Mouse (Mus musculus): ENCODE results near the gene Smad6. TPM values are rescaled to one million over a fixed set of nuclear protein-coding genes. Genes with fewer than 3 reads are reported as not detected.

Smad6 gene
- 1 to 10 TPM; 2.2 to 5.7 TPM for total RNA-seq (2021)
- long read RNA-seq, experiment 1, transcript Smad6-201 (4 exons, 2,971 nt): major isoform, 11 of 13 reads
- long read RNA-seq, experiment 1, partial matches to known transcripts: 0 of 13 reads
- long read RNA-seq, experiment 1, other reads (novel, unspliced or antisense): 2 of 13 reads
- long read RNA-seq, experiment 2, transcript Smad6-201 (4 exons, 2,971 nt): major isoform, 9 of 9 reads
- long read RNA-seq, experiment 2, partial matches to known transcripts: 0 of 9 reads
- long read RNA-seq, experiment 2, other reads (novel, unspliced or antisense): 0 of 9 reads

- peak; percentile 17; the same call in 1 of the 2 replicates for TF ChIP-seq CTCF (IDR thresholded peaks at IDR 0.05)
- Histone ChIP-seq H3K4me3 (peak within 1 kb of the TSS; percentile 91), H3K27ac (peak within 1 kb of the TSS; percentile 93)
- intact Hi-C loops (cut with DNase I): loop anchor here (2.0 kb wide), 1 partner anchor 53 kb away; no protein-coding TSS in a partner anchor
- peak; percentile 94 for DNase-seq
Observed at GRCm38 (mm10) chr9:64021853-64022561, at the start of gene Smad6. TSS of gene Smad6 (minus strand) at chr9:64022059.

DNA sequence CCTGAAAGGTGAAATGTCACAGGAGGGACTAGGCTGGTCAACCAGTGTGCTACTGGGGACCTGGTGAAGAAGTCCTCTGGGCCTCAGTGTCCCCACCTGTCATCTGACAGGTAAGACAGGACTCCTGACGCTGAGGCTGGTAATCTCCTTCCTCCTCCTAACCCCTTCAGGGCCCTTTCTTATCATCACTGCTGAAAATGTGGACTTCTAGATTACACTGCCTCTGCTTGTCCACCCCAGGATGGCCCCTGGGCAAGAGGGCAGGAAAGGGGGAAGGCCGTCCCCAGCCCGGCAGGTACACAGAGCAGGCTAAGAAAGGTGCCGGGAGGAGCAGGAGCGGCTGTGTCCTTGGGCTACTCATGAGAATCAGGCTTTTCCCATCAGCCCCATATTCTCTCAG lies 48.8 kb upstream of the Smad6 start:
- no peak for DNase-seq
- Histone ChIP-seq H3K4me3 (no peak overlapping the region), H3K27ac (no peak overlapping the region)
- intact Hi-C loops (cut with DNase I): no loop called here
- TF ChIP-seq CTCF (IDR thresholded peaks at IDR 0.05): no peak

- H3K4me3 ChIP-seq: no peak overlapping the region
- intact Hi-C loops (cut with DNase I): no loop called here
- no peak for DNase-seq
- no peak for TF ChIP-seq CTCF (IDR thresholded peaks at IDR 0.05)
- no peak overlapping the region for H3K27ac ChIP-seq
Observed at GRCm38 (mm10) chr9:64069131-64069530, 47.3 kb upstream of the Smad6 start.

DNA sequence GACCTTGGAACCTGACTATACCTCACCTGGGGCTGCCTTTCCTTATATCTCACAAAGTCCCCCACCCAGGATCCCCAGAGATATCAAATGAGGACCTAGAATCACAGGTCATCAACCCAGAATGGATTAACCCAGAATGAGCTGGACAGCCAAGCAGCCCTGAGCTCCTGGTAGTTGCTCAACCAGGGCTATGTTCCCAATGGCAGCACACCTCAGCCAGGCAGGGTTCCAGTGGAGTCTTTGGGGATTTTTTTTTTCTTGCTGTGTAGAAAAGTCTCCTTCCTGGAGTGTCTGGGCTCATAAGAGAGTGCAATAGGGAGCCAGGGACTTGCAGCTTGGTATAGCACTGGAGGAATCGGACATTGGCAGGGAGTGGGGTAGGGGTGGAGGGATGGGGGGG lies 46.7 kb upstream of the Smad6 start:
- no peak overlapping the region for H3K27ac ChIP-seq
- intact Hi-C loops (cut with DNase I): no loop called here

DNA sequence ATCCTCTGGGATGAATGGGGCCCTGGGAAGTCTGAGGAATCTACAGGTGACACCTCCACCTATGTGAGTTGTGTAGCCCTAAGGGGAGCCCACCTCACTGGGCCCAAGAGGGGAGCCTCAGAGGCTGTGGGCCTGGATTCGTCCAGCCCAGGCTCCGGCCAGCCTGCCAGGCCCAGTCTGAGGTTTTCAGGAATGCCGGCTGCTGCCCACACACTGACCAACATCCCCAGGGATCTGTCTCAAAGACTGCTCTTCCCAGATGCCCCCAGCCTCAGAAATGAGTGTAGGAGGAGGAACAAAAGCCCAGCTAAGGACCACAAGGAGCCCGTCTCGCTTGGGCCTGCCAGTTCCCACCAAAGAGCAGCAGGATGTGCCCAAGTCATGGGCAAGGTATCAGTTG lies 45.9 kb upstream of the Smad6 start:
- DNase-seq: no peak
- no peak overlapping the region for H3K4me3 ChIP-seq
- intact Hi-C loops (cut with DNase I): no loop called here
- no peak for TF ChIP-seq CTCF (IDR thresholded peaks at IDR 0.05)
- H3K27ac ChIP-seq: no peak overlapping the region

More for the DNA sequence above, 46.7 kb upstream of the Smad6 start:
- no peak overlapping the region for H3K4me3 ChIP-seq
- no peak for TF ChIP-seq CTCF (IDR thresholded peaks at IDR 0.05)
- DNase-seq: no peak

DNA sequence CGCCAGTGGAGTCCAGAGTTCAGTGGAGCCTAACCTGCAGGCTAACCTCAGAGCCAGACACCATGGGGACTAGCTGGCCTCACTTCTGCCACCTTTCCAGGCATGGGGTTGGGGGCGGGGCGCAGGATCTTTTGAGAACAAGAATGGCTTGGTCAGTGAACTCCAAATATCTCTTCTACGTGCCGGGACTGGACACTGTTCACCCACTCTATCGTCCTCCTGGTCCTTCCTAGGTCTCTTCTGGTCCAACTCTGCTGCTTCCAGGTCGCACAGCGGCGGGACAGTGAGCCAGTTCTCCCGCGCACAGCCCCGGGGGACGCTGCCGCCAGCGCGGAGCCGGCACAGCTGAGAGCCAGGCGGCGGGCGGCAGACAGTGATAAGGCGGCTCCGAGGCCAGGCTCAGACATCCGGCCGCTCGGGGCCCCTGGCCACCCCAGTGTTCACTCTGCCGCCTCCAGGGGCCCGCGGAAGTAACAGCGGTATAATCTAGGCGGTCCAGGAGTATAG lies 38.2 kb upstream of the Smad6 start:
- TF ChIP-seq CTCF (IDR thresholded peaks at IDR 0.05): no peak
- intact Hi-C loops (cut with DNase I): no loop called here
- Histone ChIP-seq H3K27ac (no peak overlapping the region), H3K4me3 (peak overlapping the region; percentile 56)
- DNase-seq: peak; percentile 34

DNA sequence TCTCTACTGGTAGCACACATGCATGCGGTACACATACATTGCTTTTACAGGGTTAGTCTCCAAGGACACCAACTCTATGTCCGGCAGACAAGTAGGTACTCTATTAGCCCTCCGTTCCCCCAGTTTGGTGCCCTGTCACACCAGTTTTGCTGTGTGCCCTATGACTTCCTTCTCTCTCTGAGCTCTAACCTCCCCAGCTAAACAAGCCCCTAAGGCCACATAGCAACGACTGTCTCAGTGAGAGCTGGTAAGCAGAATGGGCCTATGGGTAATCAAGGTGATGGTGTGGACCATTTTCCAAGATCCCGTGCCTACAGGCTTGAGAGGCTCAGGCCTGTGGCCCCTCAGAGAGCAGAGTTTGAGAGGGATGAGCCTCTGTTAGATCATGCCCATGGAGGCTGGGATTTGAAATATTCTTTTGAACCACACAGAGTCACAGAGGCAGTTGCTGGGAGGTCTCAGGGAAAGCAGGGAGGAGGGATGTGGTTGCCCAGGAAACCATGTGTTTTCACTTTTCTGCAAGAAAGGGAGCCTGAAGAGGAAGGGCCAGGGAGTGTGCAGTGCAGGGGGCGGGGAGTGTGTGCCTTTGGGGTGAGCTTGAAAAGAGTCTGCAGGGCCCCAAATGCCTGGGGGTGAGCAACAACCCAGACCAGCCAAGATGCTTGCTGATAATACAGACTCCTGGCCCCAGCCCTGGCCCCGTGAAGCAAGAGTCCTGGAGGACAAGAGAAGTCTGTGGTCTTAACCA lies 36.2 kb upstream of the Smad6 start:
- TF ChIP-seq CTCF (IDR thresholded peaks at IDR 0.05): no peak
- H3K4me3 ChIP-seq: no peak overlapping the region
- DNase-seq: no peak
- intact Hi-C loops (cut with DNase I): no loop called here
- no peak overlapping the region for H3K27ac ChIP-seq

- H3K27ac ChIP-seq: no peak overlapping the region
- intact Hi-C loops (cut with DNase I): no loop called here
- DNase-seq: no peak
- TF ChIP-seq CTCF (IDR thresholded peaks at IDR 0.05): no peak
- H3K4me3 ChIP-seq: no peak overlapping the region
Observed at GRCm38 (mm10) chr9:64055162-64055561, 33.3 kb upstream of the Smad6 start.

DNA sequence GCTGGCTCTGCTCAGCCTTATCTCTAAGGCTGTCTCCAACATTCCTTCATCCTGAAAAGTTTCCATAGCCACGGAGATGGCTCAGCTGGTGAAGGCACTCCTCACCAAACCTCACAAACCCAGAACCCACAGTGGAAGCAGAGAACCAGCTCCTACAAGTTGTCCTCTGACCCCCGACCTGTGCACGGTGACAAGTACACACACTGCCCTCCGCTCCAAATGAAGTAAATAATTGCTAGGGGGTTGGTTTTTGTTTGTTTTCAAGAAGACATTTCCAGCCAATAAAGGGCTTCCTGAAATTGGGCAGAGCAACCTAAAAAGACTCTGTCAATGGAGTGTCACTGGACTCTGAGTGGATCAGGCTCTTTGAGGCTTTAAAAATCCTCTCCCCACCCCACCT lies 31.9 kb upstream of the Smad6 start:
- Histone ChIP-seq H3K27ac (no peak overlapping the region), H3K4me3 (no peak overlapping the region)
- intact Hi-C loops (cut with DNase I): no loop called here
- no peak for TF ChIP-seq CTCF (IDR thresholded peaks at IDR 0.05)
- no peak for DNase-seq

DNA sequence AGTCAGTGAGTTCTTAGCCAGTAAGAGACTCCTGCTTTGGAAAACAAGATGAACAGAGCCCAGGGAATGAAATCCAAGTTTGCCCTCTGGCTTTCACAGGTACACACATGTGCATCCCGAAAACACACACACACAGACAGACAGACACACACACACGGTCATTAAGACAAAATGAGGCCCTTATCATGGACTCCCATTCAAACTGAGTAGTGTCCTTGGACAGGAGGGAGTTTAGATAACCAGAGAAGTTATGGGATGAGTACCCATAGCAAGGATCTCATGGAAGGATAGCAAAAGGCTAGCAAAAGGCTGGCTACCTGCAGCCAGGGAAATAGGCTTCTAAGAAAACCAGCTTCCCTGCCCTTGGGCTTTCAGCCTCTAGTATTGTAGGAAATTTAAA lies 29.4 kb upstream of the Smad6 start:
- intact Hi-C loops (cut with DNase I): no loop called here
- no peak for TF ChIP-seq CTCF (IDR thresholded peaks at IDR 0.05)
- DNase-seq: no peak
- no peak overlapping the region for H3K27ac ChIP-seq
- H3K4me3 ChIP-seq: no peak overlapping the region

DNA sequence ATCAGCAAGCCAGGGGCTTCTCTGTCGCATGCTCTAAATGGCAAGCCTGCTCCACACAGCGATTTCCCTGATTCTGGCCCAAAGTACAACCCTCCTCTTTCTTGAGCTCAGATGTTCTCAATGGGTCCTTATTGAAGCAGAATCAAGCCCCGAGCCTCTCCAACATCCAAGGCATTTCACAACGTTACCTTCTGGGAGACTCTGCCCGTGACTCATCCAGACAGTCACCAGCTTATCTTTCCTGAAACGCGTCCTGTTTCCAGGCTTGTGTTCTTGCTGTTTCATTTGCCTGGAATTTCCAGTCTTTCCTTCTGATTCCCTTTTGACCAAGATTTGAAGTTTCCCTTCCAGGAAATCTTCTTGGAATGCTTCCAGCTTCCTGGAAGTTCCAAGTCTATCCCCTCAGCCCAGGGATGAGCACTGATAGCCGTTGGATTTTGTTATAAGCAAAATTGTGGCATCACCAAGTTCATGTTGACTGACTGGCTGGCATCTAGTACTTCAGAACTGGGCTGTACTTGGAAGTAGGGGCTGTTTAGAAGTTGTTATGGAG lies 28.7 kb upstream of the Smad6 start:
- no peak for TF ChIP-seq CTCF (IDR thresholded peaks at IDR 0.05)
- Histone ChIP-seq H3K27ac (peak overlapping the region; percentile 6), H3K4me3 (peak overlapping the region; percentile 76)
- intact Hi-C loops (cut with DNase I): no loop called here
- DNase-seq: peak; percentile 36
